Mouse (Mus musculus) adipose tissue, adult 10 weeks (tissue): ENCODE results near the gene Med22. TPM values are rescaled to one million over a fixed set of nuclear protein-coding genes. Genes with fewer than 3 reads are reported as not detected.

Experiments
- polyA plus RNA-seq: library from polyadenylated mRNA; stranded (reverse); fragments of 350-450 nt; fragmentation: Illumina TruSeq; extraction: RNeasy Lipid Tissue Mini Kit (QIAGEN cat#74804); gene quantifications from one replicate; pipeline ENCODE4 v1.2.3, GENCODE M21; 2014; ENCODE audit warnings: low read depth, low replicate concordance

The Med22 gene
- polyA plus RNA-seq = 45.9 TPM

GRCm38 (mm10) chr2:26910124-26910993 lies at the start of gene Med22, which contains the start of gene Rpl7a:
Med22 (minus strand) TSS chr2:26910677.
Rpl7a (plus strand) TSS chr2:26910764.

GRCm38 (mm10) chr2:26933304-26934055 lies 23.0 kb upstream of the Med22 start, which contains the start of the genes Surf4 and Stkld1:
Surf4 (minus strand) TSS chr2:26933928.
Stkld1 (plus strand) TSS chr2:26934047.

GRCm38 (mm10) chr2:26915927-26916728 lies 5.7 kb upstream of the Med22 start, which contains the start of the genes Surf2 and Surf1:
Surf2 (plus strand) TSS chr2:26916367.
Surf1 (minus strand) TSS chr2:26916530.

GRCm38 (mm10) chr2:26902467-26903220 lies 7.8 kb downstream of the Med22 start, which contains the start of gene Surf6:
Surf6 (minus strand) TSS chr2:26902879.

GRCm38 (mm10) chr2:26864879-26865278 lies 45.6 kb downstream of the Med22 start, which contains the start of gene Abo:
Abo (minus strand) TSS chr2:26864979.

Other genes with a start within 250 kb of the Med22 start
- not detected for gene Lcn4, start 239.4 kb downstream of the Med22 start, polyA plus RNA-seq
- gene Abo, start 45.7 kb downstream of the Med22 start, polyA plus RNA-seq = 9.1 TPM
- 18.6 TPM for gene Surf6, start 7.8 kb downstream of the Med22 start, polyA plus RNA-seq
- gene Rpl7a, start 87 bp upstream of the Med22 start, polyA plus RNA-seq = 1,138 TPM
- 33.0 TPM for gene Surf2, start 5.7 kb upstream of the Med22 start, polyA plus RNA-seq
- 83.7 TPM for gene Surf1, start 5.9 kb upstream of the Med22 start, polyA plus RNA-seq
- gene Surf4, start 23.3 kb upstream of the Med22 start, polyA plus RNA-seq = 188 TPM
- 3.1 TPM for gene Stkld1, start 23.4 kb upstream of the Med22 start, polyA plus RNA-seq
- 47.0 TPM for gene Rexo4, start 53.7 kb upstream of the Med22 start, polyA plus RNA-seq
- not detected for gene Adamts13, start 62.7 kb upstream of the Med22 start, polyA plus RNA-seq
- gene Cacfd1, start 99.2 kb upstream of the Med22 start, polyA plus RNA-seq = 54.7 TPM
- 0.91 TPM for gene Slc2a6, start 117.3 kb upstream of the Med22 start, polyA plus RNA-seq
- not detected for gene Mymk, start 161.5 kb upstream of the Med22 start, polyA plus RNA-seq
- gene Adamtsl2, start 168.7 kb upstream of the Med22 start, polyA plus RNA-seq = 4.7 TPM
- 0.12 TPM for gene Fam163b, start 231.8 kb upstream of the Med22 start, polyA plus RNA-seq